Mouse (Mus musculus) bone marrow macrophage, adult 2 months (primary cell): Measurements from ENCODE around the gene Lsp1.

Source experiments
- CTCF ChIP-seq: IDR thresholded peaks from 2 replicates; pipeline ENCODE4 v1.5.1; 2012; ENCODE audit warnings: low read depth, mild to moderate bottlenecking, low read length, moderate library complexity
- POLR2A ChIP-seq: IDR thresholded peaks from 2 replicates; pipeline ENCODE4 v1.6.1; 2012; ENCODE audit warnings: mild to moderate bottlenecking, low read depth, low read length, borderline replicate concordance

- TF ChIP-seq CTCF (no peak), POLR2A (no peak)
These were observed 76.6 kb downstream of the Lsp1 start for GRCm38 (mm10) chr7:142537181-142537580.
